Mouse (Mus musculus) liver, adult (tissue): ENCODE data around the gene Galnt18.
A peak's percentile ranks its signal among the peaks of the same experiment; 100 is the strongest.

Experiments
- GATA4 ChIP-seq: IDR thresholded peaks from 2 replicates; pipeline ENCODE4 v1.6.1; 2014; ENCODE audit warnings: mild to moderate bottlenecking, low read length; ENCODE audit not compliant: insufficient replicate concordance

The Galnt18 gene

GRCm38 (mm10) chr7:111779504-111780242 is at the start of gene Galnt18:
Gene Galnt18, minus strand, starts transcription at chr7:111779977.
- TF ChIP-seq GATA4: peak; percentile 66; the same call in 1 of the 2 replicates

- no peak for TF ChIP-seq GATA4
Observed at GRCm38 (mm10) chr7:111827337-111827736, 47.6 kb upstream of the Galnt18 start.

GRCm38 (mm10) chr7:111813093-111813492 is 33.3 kb upstream of the Galnt18 start:
- TF ChIP-seq GATA4: no peak

- TF ChIP-seq GATA4: no peak
Observed at GRCm38 (mm10) chr7:111811036-111811435, 31.3 kb upstream of the Galnt18 start.

GRCm38 (mm10) chr7:111809796-111810195 is 30.0 kb upstream of the Galnt18 start:
- no peak for TF ChIP-seq GATA4

- no peak for TF ChIP-seq GATA4
Observed at GRCm38 (mm10) chr7:111806083-111806482, 26.3 kb upstream of the Galnt18 start.

- TF ChIP-seq GATA4: no peak
Observed at GRCm38 (mm10) chr7:111804646-111805045, 24.9 kb upstream of the Galnt18 start.

GRCm38 (mm10) chr7:111800785-111801184 is 21.0 kb upstream of the Galnt18 start:
- no peak for TF ChIP-seq GATA4

- TF ChIP-seq GATA4: no peak
Observed at GRCm38 (mm10) chr7:111800120-111800519, 20.3 kb upstream of the Galnt18 start.

GRCm38 (mm10) chr7:111799021-111799420 is 19.2 kb upstream of the Galnt18 start:
- no peak for TF ChIP-seq GATA4

- no peak for TF ChIP-seq GATA4
Observed at GRCm38 (mm10) chr7:111797337-111798010, 17.7 kb upstream of the Galnt18 start.

GRCm38 (mm10) chr7:111795059-111795458 is 15.3 kb upstream of the Galnt18 start:
- no peak for TF ChIP-seq GATA4

- TF ChIP-seq GATA4: no peak
Observed at GRCm38 (mm10) chr7:111792154-111792553, 12.4 kb upstream of the Galnt18 start.

- no peak for TF ChIP-seq GATA4
Observed at GRCm38 (mm10) chr7:111791347-111791746, 11.6 kb upstream of the Galnt18 start.

GRCm38 (mm10) chr7:111787921-111788320 is 8.1 kb upstream of the Galnt18 start:
- no peak for TF ChIP-seq GATA4

GRCm38 (mm10) chr7:111785478-111785877 is 5.7 kb upstream of the Galnt18 start:
- TF ChIP-seq GATA4: no peak
